Mouse (Mus musculus): ENCODE data around the gene Ly6g5c. TPM values are rescaled to one million over a fixed set of nuclear protein-coding genes. Genes with fewer than 3 reads are reported as not detected.

Ly6g5c gene
- polyA plus RNA-seq, 1 experiment from 2014 or later, result not detected

- Histone ChIP-seq H3K9me3 (ENCODE audit: control insufficient read depth, low read length) (no peaks in the 10 kb centered on the region), H3K4me1 (ENCODE audit: control insufficient read depth, insufficient read depth, low read length) (peaks cover 6% of the 10 kb centered on the region), H3K9ac (replicated peaks; ENCODE audit: low read depth, low read length) (no peak overlapping the region), H3K27ac (ENCODE audit: low read depth, low read length) (no peak overlapping the region), H3K4me2 (ENCODE audit: low read depth, low read length) (no peak overlapping the region), H3K27me3 (ENCODE audit: control insufficient read depth, insufficient read depth, low read length) (no peaks in the 10 kb centered on the region), H3K4me3 (ENCODE audit: low read depth, low read length) (no peak overlapping the region), H3K36me3 (ENCODE audit: control insufficient read depth, insufficient read depth, low read length) (peaks cover 88% of the 10 kb centered on the region)
- ATAC-seq (ENCODE audit: low read depth), result no peak
- 90% methylated on average over 6 of the region's 6 CpGs for WGBS
Observed at GRCm38 (mm10) chr17:35141971-35142370, 33.9 kb downstream of the Ly6g5c start.

- Histone ChIP-seq H3K27ac (ENCODE audit: low read depth, low read length) (no peak overlapping the region), H3K9ac (replicated peaks; ENCODE audit: low read depth, low read length) (no peak overlapping the region), H3K27me3 (ENCODE audit: control insufficient read depth, insufficient read depth, low read length) (no peaks in the 10 kb centered on the region), H3K4me2 (ENCODE audit: low read depth, low read length) (no peak overlapping the region), H3K36me3 (ENCODE audit: control insufficient read depth, insufficient read depth, low read length) (peaks cover 95% of the 10 kb centered on the region), H3K4me1 (ENCODE audit: control insufficient read depth, insufficient read depth, low read length) (no peaks in the 10 kb centered on the region), H3K9me3 (ENCODE audit: control insufficient read depth, low read length) (no peaks in the 10 kb centered on the region), H3K4me3 (ENCODE audit: low read depth, low read length) (no peak overlapping the region)
- ATAC-seq (ENCODE audit: low read depth), result no peak
- 84% methylated on average over 5 of the region's 5 CpGs for WGBS
Observed at GRCm38 (mm10) chr17:35146139-35146538, 38.1 kb downstream of the Ly6g5c start.

- no peak overlapping the region for H3K9ac ChIP-seq (replicated peaks; ENCODE audit: low read depth, low read length)
- H3K4me1 ChIP-seq (ENCODE audit: control insufficient read depth, insufficient read depth, low read length), result no peaks in the 10 kb centered on the region
- H3K36me3 ChIP-seq (ENCODE audit: control insufficient read depth, insufficient read depth, low read length), result peaks cover 95% of the 10 kb centered on the region
- no peak for ATAC-seq (ENCODE audit: low read depth)
- no peaks in the 10 kb centered on the region for H3K27me3 ChIP-seq (ENCODE audit: control insufficient read depth, insufficient read depth, low read length)
- H3K4me2 ChIP-seq (ENCODE audit: low read depth, low read length), result no peak overlapping the region
- no peak overlapping the region for H3K27ac ChIP-seq (ENCODE audit: low read depth, low read length)
- no peak overlapping the region for H3K4me3 ChIP-seq (ENCODE audit: low read depth, low read length)
- no peaks in the 10 kb centered on the region for H3K9me3 ChIP-seq (ENCODE audit: control insufficient read depth, low read length)
- 63% methylated on average over 3 of the region's 3 CpGs for WGBS
Observed at GRCm38 (mm10) chr17:35147348-35147747, 39.3 kb downstream of the Ly6g5c start.

DNA sequence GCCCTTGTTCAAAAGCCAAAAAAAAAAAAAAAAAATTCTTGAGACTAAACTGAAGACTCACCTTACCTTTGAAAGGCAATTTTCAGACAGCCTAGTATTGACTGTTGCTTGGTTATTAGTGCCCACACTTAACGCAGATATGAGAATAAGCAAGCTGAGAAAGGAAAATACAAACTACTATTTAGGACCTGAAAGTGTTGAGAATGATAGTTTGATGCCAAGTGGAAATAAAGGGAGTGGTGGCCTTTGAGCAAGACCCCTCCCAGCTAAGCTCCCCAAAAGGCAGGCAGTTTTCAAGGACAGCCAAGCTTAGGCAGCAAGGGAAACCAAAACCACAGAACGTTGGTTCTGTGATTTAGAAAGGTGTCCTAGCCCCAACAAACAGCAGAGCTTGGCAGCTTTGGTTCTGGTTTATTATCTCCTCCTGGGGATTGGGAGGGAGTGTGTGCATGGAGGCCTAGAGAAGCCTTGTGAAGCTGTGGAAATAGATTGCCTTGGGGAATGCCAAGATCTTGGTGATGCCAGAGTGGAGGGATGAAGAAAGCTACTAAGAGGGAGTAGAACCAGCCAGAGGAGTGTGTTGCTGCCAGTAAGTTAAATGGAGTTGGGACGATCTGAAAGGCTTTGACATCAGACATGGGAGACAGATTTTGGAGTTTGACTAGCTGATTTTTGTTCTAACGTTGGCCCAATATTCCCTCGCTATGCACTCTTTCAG, 40.0 kb downstream of the Ly6g5c start:
- WGBS, result 73% methylated on average over 5 of the region's 5 CpGs
- Histone ChIP-seq H3K27ac (ENCODE audit: low read depth, low read length) (no peak overlapping the region), H3K4me1 (ENCODE audit: control insufficient read depth, insufficient read depth, low read length) (no peaks in the 10 kb centered on the region)

GRCm38 (mm10) chr17:35152121-35152520, 44.0 kb downstream of the Ly6g5c start:
- Histone ChIP-seq H3K27me3 (ENCODE audit: control insufficient read depth, insufficient read depth, low read length) (no peaks in the 10 kb centered on the region), H3K4me1 (ENCODE audit: control insufficient read depth, insufficient read depth, low read length) (no peaks in the 10 kb centered on the region), H3K36me3 (ENCODE audit: control insufficient read depth, insufficient read depth, low read length) (peaks cover 95% of the 10 kb centered on the region), H3K9me3 (ENCODE audit: control insufficient read depth, low read length) (no peaks in the 10 kb centered on the region), H3K27ac (ENCODE audit: low read depth, low read length) (no peak overlapping the region), H3K9ac (replicated peaks; ENCODE audit: low read depth, low read length) (no peak overlapping the region), H3K4me2 (ENCODE audit: low read depth, low read length) (no peak overlapping the region), H3K4me3 (ENCODE audit: low read depth, low read length) (no peak overlapping the region)
- 96% methylated on average over 4 of the region's 4 CpGs for WGBS
- ATAC-seq (ENCODE audit: low read depth), result no peak

More for the DNA sequence above, 40.0 kb downstream of the Ly6g5c start:
- Histone ChIP-seq H3K4me3 (ENCODE audit: low read depth, low read length) (no peak overlapping the region), H3K27me3 (ENCODE audit: control insufficient read depth, insufficient read depth, low read length) (no peaks in the 10 kb centered on the region), H3K9ac (replicated peaks; ENCODE audit: low read depth, low read length) (no peak overlapping the region), H3K36me3 (ENCODE audit: control insufficient read depth, insufficient read depth, low read length) (peaks cover 95% of the 10 kb centered on the region), H3K9me3 (ENCODE audit: control insufficient read depth, low read length) (no peaks in the 10 kb centered on the region), H3K4me2 (ENCODE audit: low read depth, low read length) (no peak overlapping the region)
- ATAC-seq (ENCODE audit: low read depth), result no peak

DNA sequence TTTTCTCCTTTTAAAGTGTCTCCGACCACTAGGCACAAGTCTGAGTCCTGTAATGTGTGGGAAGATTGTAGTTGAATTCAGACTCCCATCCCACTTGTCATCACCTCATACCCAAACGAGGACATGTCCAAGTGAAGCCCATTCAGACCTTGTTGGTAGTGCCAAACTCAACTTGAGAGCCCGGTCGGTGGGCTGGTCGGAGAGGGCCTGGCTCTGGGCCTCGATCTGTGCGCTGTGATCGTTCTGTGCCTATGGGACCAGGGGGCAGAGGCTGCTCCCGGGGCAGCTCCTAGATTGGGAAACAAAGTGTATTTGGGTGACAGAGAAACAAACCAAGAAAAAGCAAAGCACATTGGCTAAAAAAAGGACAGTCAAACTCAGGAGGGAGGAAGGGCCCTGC, 45.0 kb downstream of the Ly6g5c start:
- WGBS, result 95% methylated on average over 9 of the region's 9 CpGs
- Histone ChIP-seq H3K4me2 (ENCODE audit: low read depth, low read length) (no peak overlapping the region), H3K36me3 (ENCODE audit: control insufficient read depth, insufficient read depth, low read length) (peaks cover 97% of the 10 kb centered on the region), H3K27me3 (ENCODE audit: control insufficient read depth, insufficient read depth, low read length) (no peaks in the 10 kb centered on the region), H3K4me1 (ENCODE audit: control insufficient read depth, insufficient read depth, low read length) (no peaks in the 10 kb centered on the region), H3K27ac (ENCODE audit: low read depth, low read length) (no peak overlapping the region), H3K9me3 (ENCODE audit: control insufficient read depth, low read length) (no peaks in the 10 kb centered on the region), H3K4me3 (ENCODE audit: low read depth, low read length) (no peak overlapping the region), H3K9ac (replicated peaks; ENCODE audit: low read depth, low read length) (no peak overlapping the region)
- ATAC-seq (ENCODE audit: low read depth), result no peak

DNA sequence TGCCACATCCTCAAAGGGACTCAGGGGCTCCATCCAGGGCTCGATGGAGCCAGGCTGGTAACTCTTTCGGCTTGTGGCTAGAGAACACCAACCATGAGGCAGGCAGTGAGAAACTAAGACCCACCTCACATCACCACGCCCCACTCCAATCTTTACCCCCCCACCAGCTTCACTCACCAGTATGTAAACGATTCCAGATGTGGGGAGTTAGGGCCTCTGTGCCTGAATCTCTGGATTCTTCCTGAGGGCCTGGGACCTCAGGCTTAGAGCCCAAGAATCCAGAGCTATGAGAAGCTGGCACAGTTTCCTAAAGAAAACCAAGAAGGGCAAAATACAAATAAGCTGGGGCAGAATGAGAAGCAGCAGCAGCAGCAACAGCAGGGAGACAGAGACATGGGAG, 45.9 kb downstream of the Ly6g5c start:
- no peak for ATAC-seq (ENCODE audit: low read depth)
- WGBS, result 97% methylated on average over 4 of the region's 4 CpGs
- H3K4me1 ChIP-seq (ENCODE audit: control insufficient read depth, insufficient read depth, low read length), result no peaks in the 10 kb centered on the region
- no peaks in the 10 kb centered on the region for H3K27me3 ChIP-seq (ENCODE audit: control insufficient read depth, insufficient read depth, low read length)
- peaks cover 98% of the 10 kb centered on the region for H3K36me3 ChIP-seq (ENCODE audit: control insufficient read depth, insufficient read depth, low read length)
- H3K9me3 ChIP-seq (ENCODE audit: control insufficient read depth, low read length), result no peaks in the 10 kb centered on the region
- no peak overlapping the region for H3K9ac ChIP-seq (replicated peaks; ENCODE audit: low read depth, low read length)
- H3K27ac ChIP-seq (ENCODE audit: low read depth, low read length), result no peak overlapping the region
- no peak overlapping the region for H3K4me3 ChIP-seq (ENCODE audit: low read depth, low read length)
- no peak overlapping the region for H3K4me2 ChIP-seq (ENCODE audit: low read depth, low read length)

DNA sequence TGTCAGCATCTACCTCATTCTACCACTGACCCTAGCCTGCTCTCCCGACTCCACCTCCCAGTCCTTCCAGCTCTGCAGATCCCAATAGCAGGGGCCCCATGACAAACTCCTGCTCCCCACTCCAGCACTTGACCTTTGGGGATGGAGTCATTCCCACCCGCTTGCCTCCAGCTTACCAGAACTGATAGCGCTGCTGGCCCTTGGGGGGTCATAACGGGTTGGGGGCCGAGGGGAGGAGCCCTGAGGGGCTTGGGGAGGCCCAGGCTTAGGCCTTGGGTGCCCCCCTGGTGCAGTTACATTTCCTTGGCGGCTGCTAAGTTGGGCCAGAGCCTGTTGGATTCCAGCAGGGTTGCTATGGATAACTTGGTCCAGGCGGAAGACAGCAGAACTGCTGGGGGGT, 46.5 kb downstream of the Ly6g5c start:
- Histone ChIP-seq H3K9me3 (ENCODE audit: control insufficient read depth, low read length) (no peaks in the 10 kb centered on the region), H3K27me3 (ENCODE audit: control insufficient read depth, insufficient read depth, low read length) (no peaks in the 10 kb centered on the region), H3K4me3 (ENCODE audit: low read depth, low read length) (no peak overlapping the region), H3K9ac (replicated peaks; ENCODE audit: low read depth, low read length) (no peak overlapping the region), H3K4me2 (ENCODE audit: low read depth, low read length) (no peak overlapping the region), H3K27ac (ENCODE audit: low read depth, low read length) (no peak overlapping the region), H3K36me3 (ENCODE audit: control insufficient read depth, insufficient read depth, low read length) (peaks cover 98% of the 10 kb centered on the region), H3K4me1 (ENCODE audit: control insufficient read depth, insufficient read depth, low read length) (no peaks in the 10 kb centered on the region)
- ATAC-seq (ENCODE audit: low read depth), result no peak
- WGBS, result 79% methylated on average over 7 of the region's 7 CpGs

GRCm38 (mm10) chr17:35155451-35155850, 47.4 kb downstream of the Ly6g5c start:
- no peak overlapping the region for H3K9ac ChIP-seq (replicated peaks; ENCODE audit: low read depth, low read length)
- H3K36me3 ChIP-seq (ENCODE audit: control insufficient read depth, insufficient read depth, low read length), result peaks cover 98% of the 10 kb centered on the region
- no peaks in the 10 kb centered on the region for H3K27me3 ChIP-seq (ENCODE audit: control insufficient read depth, insufficient read depth, low read length)
- H3K4me3 ChIP-seq (ENCODE audit: low read depth, low read length), result no peak overlapping the region
- no peak for ATAC-seq (ENCODE audit: low read depth)
- H3K27ac ChIP-seq (ENCODE audit: low read depth, low read length), result no peak overlapping the region
- whole genome bisulfite sequencing, result 93% methylated on average over 12 of the region's 12 CpGs
- H3K4me2 ChIP-seq (ENCODE audit: low read depth, low read length), result no peak overlapping the region
- H3K4me1 ChIP-seq (ENCODE audit: control insufficient read depth, insufficient read depth, low read length), result no peaks in the 10 kb centered on the region
- H3K9me3 ChIP-seq (ENCODE audit: control insufficient read depth, low read length), result no peaks in the 10 kb centered on the region

Measured in neural tube, embryonic 14.5 days (tissue).